Mouse (Mus musculus): ENCODE measurements at regions not wholly inside any gene's neighbourhood (a gene's known extent, or its start where the extent isn't known, plus 50 kb on each side); places are given as distances from the start of the nearest gene placed in this dataset.

GRCm38 (mm10) chr19:21107741-21108140 is 153.7 kb upstream of the Tmc1 start:
- no peak overlapping the region for H3K4me3 ChIP-seq (ENCODE audit: insufficient read depth, low read length)
- TF ChIP-seq CTCF (IDR thresholded peaks at IDR 0.05; ENCODE audit: extremely low read depth, insufficient read depth, low read length) (no peak), POLR2A (IDR thresholded peaks at IDR 0.05; ENCODE audit: extremely low read depth, insufficient read depth, low read length) (no peak)
- H3K4me1 ChIP-seq (ENCODE audit: control insufficient read depth, insufficient read depth, low read length), result no peaks in the 10 kb centered on the region; the same call in 1 of the 2 replicates
- H3K27ac ChIP-seq (ENCODE audit: insufficient read depth, low read length), result no peak overlapping the region

DNA sequence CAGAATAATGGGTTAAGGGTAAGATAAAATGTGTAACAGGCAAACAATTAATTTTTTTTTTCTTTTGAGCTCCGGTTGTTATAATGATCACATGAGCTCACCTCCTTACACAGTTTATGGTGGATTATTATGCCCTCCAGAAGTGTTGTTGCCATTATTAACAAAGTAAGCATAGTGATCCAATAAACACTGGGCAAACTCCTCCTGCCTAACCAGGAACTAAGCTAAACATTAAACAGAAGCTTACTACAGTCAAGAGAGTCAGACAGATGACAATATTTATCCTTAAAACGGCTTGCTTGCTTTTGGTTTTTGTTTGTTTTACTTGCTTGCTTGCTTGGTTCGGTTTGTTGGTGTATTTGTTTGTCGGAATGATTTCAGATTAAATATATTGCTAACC is 153.3 kb upstream of the Tmc1 start:
- Histone ChIP-seq H3K27ac (ENCODE audit: insufficient read depth, low read length) (no peak overlapping the region), H3K4me3 (ENCODE audit: insufficient read depth, low read length) (no peak overlapping the region), H3K4me1 (ENCODE audit: control insufficient read depth, insufficient read depth, low read length) (no peaks in the 10 kb centered on the region; the same call in 1 of the 2 replicates)
- TF ChIP-seq POLR2A (IDR thresholded peaks at IDR 0.05; ENCODE audit: extremely low read depth, insufficient read depth, low read length), result no peak
- no peak for TF ChIP-seq CTCF (IDR thresholded peaks at IDR 0.05; ENCODE audit: extremely low read depth, insufficient read depth, low read length)

- H3K4me3 ChIP-seq (ENCODE audit: insufficient read depth, low read length), result no peak overlapping the region
- no peaks in the 10 kb centered on the region; the same call in 1 of the 2 replicates for H3K4me1 ChIP-seq (ENCODE audit: control insufficient read depth, insufficient read depth, low read length)
- no peak overlapping the region for H3K27ac ChIP-seq (ENCODE audit: insufficient read depth, low read length)
- TF ChIP-seq POLR2A (IDR thresholded peaks at IDR 0.05; ENCODE audit: extremely low read depth, insufficient read depth, low read length) (no peak), CTCF (IDR thresholded peaks at IDR 0.05; ENCODE audit: extremely low read depth, insufficient read depth, low read length) (no peak)
Observed at GRCm38 (mm10) chr19:21106766-21107165, 152.8 kb upstream of the Tmc1 start.

- H3K4me3 ChIP-seq (ENCODE audit: insufficient read depth, low read length), result no peak overlapping the region
- no peak overlapping the region for H3K27ac ChIP-seq (ENCODE audit: insufficient read depth, low read length)
- TF ChIP-seq POLR2A (IDR thresholded peaks at IDR 0.05; ENCODE audit: extremely low read depth, insufficient read depth, low read length) (no peak), CTCF (IDR thresholded peaks at IDR 0.05; ENCODE audit: extremely low read depth, insufficient read depth, low read length) (no peak)
- H3K4me1 ChIP-seq (ENCODE audit: control insufficient read depth, insufficient read depth, low read length), result no peaks in the 10 kb centered on the region; the same call in 1 of the 2 replicates
Observed at GRCm38 (mm10) chr19:21106241-21106669, 152.3 kb upstream of the Tmc1 start.

GRCm38 (mm10) chr19:21105004-21105403 is 151.0 kb upstream of the Tmc1 start:
- H3K4me3 ChIP-seq (ENCODE audit: insufficient read depth, low read length), result no peak overlapping the region
- no peak for TF ChIP-seq POLR2A (IDR thresholded peaks at IDR 0.05; ENCODE audit: extremely low read depth, insufficient read depth, low read length)
- no peak for TF ChIP-seq CTCF (IDR thresholded peaks at IDR 0.05; ENCODE audit: extremely low read depth, insufficient read depth, low read length)
- H3K27ac ChIP-seq (ENCODE audit: insufficient read depth, low read length), result no peak overlapping the region
- H3K4me1 ChIP-seq (ENCODE audit: control insufficient read depth, insufficient read depth, low read length), result no peaks in the 10 kb centered on the region; the same call in 1 of the 2 replicates

- no peak for TF ChIP-seq CTCF (IDR thresholded peaks at IDR 0.05; ENCODE audit: extremely low read depth, insufficient read depth, low read length)
- no peak for TF ChIP-seq POLR2A (IDR thresholded peaks at IDR 0.05; ENCODE audit: extremely low read depth, insufficient read depth, low read length)
Observed at GRCm38 (mm10) chr19:21104462-21104936, 150.5 kb upstream of the Tmc1 start.

DNA sequence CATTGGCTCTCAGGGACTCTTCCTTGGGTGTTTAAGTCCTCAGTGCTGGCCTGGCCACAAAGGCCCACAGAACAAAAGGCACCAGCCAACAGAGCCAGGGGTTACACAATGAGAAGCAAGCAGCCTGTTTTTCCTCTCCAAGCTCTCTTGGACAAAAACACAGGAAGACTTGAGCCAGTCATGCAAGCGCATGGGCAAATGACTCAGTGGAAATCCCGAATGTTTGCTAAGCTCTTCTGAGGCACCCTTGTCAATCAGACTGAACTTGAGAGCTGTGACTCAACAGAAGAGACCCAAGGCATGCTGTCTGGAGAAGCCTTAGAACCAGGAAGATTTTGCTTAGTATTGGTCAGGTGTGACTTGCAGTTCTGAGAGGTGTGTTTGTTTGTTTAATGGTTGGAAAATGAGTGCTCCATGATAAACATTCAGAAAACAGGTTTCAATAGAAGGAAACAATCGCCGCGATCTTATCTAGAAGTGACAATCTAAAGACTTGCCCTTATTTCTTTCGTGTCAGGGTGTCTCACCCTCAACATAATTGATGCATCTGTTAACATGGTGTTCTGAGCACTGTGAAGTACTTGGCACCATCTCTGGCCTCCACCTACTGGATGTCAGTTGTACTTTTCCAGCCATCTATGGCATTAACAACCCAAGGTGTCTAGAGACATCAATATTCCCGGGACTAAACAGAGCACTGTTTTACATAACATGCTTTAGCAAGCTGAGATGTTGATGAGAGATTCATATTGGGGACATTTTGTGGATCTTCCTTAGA is 124.0 kb upstream of the Tmc1 start:
- Histone ChIP-seq H3K4me3 (ENCODE audit: insufficient read depth, low read length) (no peak overlapping the region), H3K27ac (ENCODE audit: insufficient read depth, low read length) (no peak overlapping the region), H3K4me1 (ENCODE audit: control insufficient read depth, insufficient read depth, low read length) (no peaks in the 10 kb centered on the region)
- TF ChIP-seq CTCF (IDR thresholded peaks at IDR 0.05; ENCODE audit: extremely low read depth, insufficient read depth, low read length) (no peak), POLR2A (IDR thresholded peaks at IDR 0.05; ENCODE audit: extremely low read depth, insufficient read depth, low read length) (no peak)

More at GRCm38 (mm10) chr19:21104462-21104936, 150.5 kb upstream of the Tmc1 start:
- Histone ChIP-seq H3K27ac (ENCODE audit: insufficient read depth, low read length) (no peak overlapping the region), H3K4me1 (ENCODE audit: control insufficient read depth, insufficient read depth, low read length) (no peaks in the 10 kb centered on the region; the same call in 1 of the 2 replicates), H3K4me3 (ENCODE audit: insufficient read depth, low read length) (no peak overlapping the region)

- TF ChIP-seq POLR2A (IDR thresholded peaks at IDR 0.05; ENCODE audit: extremely low read depth, insufficient read depth, low read length) (no peak), CTCF (IDR thresholded peaks at IDR 0.05; ENCODE audit: extremely low read depth, insufficient read depth, low read length) (no peak)
- Histone ChIP-seq H3K4me3 (ENCODE audit: insufficient read depth, low read length) (no peak overlapping the region), H3K27ac (ENCODE audit: insufficient read depth, low read length) (no peak overlapping the region), H3K4me1 (ENCODE audit: control insufficient read depth, insufficient read depth, low read length) (no peaks in the 10 kb centered on the region)
Observed at GRCm38 (mm10) chr19:21068381-21068780, 114.4 kb upstream of the Tmc1 start.

GRCm38 (mm10) chr19:21066432-21067113 is 112.6 kb upstream of the Tmc1 start:
- Histone ChIP-seq H3K4me1 (ENCODE audit: control insufficient read depth, insufficient read depth, low read length) (no peaks in the 10 kb centered on the region), H3K4me3 (ENCODE audit: insufficient read depth, low read length) (no peak overlapping the region), H3K27ac (ENCODE audit: insufficient read depth, low read length) (no peak overlapping the region)
- no peak for TF ChIP-seq POLR2A (IDR thresholded peaks at IDR 0.05; ENCODE audit: extremely low read depth, insufficient read depth, low read length)
- no peak for TF ChIP-seq CTCF (IDR thresholded peaks at IDR 0.05; ENCODE audit: extremely low read depth, insufficient read depth, low read length)

Measured in cortical plate, adult 2 months (tissue).